Mouse (Mus musculus) stomach, postnatal 0 days (tissue): ENCODE measurements around the gene Ankar. TPM values are rescaled to one million over a fixed set of nuclear protein-coding genes. Genes with fewer than 3 reads are reported as not detected.
A peak's percentile ranks its signal among the peaks of the same experiment; 100 is the strongest.

ENCODE experiments used
- ATAC-seq: fragments of 200-750 bp; cut with Nextera tagmentation; 2 replicates; pipeline ENCODE4 v1.8.0; 2017; ENCODE audit not compliant: low FRiP score, low TSS enrichment
- DNase-seq: peaks from one replicate; pipeline ENCODE4 v3.0.0-alpha.2; 2016; ENCODE audit warnings: low spot score
- H3K27ac ChIP-seq: fragments of 300-500 bp; sonication (generic); replicated peaks from 2 replicates; pipeline ENCODE4 v1.5.1; 2014; ENCODE audit warnings: mild to moderate bottlenecking, control low read depth
- H3K27me3 ChIP-seq: fragments of 300-500 bp; sonication (generic); 2 replicates; pipeline ENCODE4 v1.6.1; 2014; ENCODE audit warnings: low read length; ENCODE audit not compliant: control insufficient read depth, insufficient read depth
- H3K36me3 ChIP-seq: fragments of 300-500 bp; sonication (generic); 2 replicates; pipeline ENCODE4 v1.6.1; 2014; ENCODE audit warnings: low read length, mixed read lengths; ENCODE audit not compliant: control insufficient read depth, insufficient read depth
- H3K4me1 ChIP-seq: fragments of 300-500 bp; sonication (generic); replicated peaks from 2 replicates; pipeline ENCODE4 v1.6.1; 2014; ENCODE audit warnings: antibody characterized with exemption; ENCODE audit not compliant: control insufficient read depth, insufficient read depth
- H3K4me2 ChIP-seq: fragments of 300-500 bp; sonication (generic); replicated peaks from 2 replicates; pipeline ENCODE4 v1.6.1; 2014; ENCODE audit warnings: low read depth, mild to moderate bottlenecking, control low read depth, moderate library complexity
- H3K4me3 ChIP-seq: fragments of 300-500 bp; sonication (generic); 2 replicates; pipeline ENCODE4 v1.5.1; 2014; ENCODE audit warnings: low read depth, low read length, control low read depth
- H3K9ac ChIP-seq: fragments of 300-500 bp; sonication (generic); 2 replicates; pipeline ENCODE4 v1.6.1; 2014; ENCODE audit warnings: mild to moderate bottlenecking, low read length, control low read depth, mixed read lengths
- H3K9me3 ChIP-seq: fragments of 300-500 bp; sonication (generic); 2 replicates; pipeline ENCODE4 v1.6.1; 2016; ENCODE audit warnings: low read length; ENCODE audit not compliant: control insufficient read depth
- CTCF ChIP-seq: IDR thresholded peaks from 2 replicates; pipeline ENCODE4 v1.5.1; 2016; ENCODE audit warnings: antibody characterized with exemption, low read depth, mild to moderate bottlenecking, moderate library complexity
- EP300 ChIP-seq: optimal IDR thresholded peaks from 2 replicates; pipeline ENCODE3; 2016; ENCODE audit warnings: antibody characterized with exemption
- WGBS: fragments of 180-500 bp; shearing (Covaris S2); extraction: QIAGEN DNeasy Blood & Tissue Kit; methylation state at CpG from one replicate; pipeline ENCODE4 v1.1.7; 2014; 5-methylcytosine and 5-hydroxymethylcytosine counted together
- polyA plus RNA-seq: library from polyadenylated mRNA; unstranded; fragments of >200 nt; fragmentation: Nextera tagmentation; extraction: Ambion mirVana; gene quantifications from 2 replicates; pipeline ENCODE4 v1.2.1, GENCODE M21; 2015

The Ankar gene
- polyA plus RNA-seq, 1 experiment from 2014 or later: not detected

- H3K4me3 ChIP-seq: no peak overlapping the region
- no peak overlapping the region for H3K27ac ChIP-seq
Observed at GRCm38 (mm10) chr1:72596231-72596630, 104.1 kb downstream of the Ankar start.

GRCm38 (mm10) chr1:72595686-72596085, 104.7 kb downstream of the Ankar start:
- H3K27ac ChIP-seq: no peak overlapping the region
- no peaks in the 10 kb centered on the region for H3K27me3 ChIP-seq
- no peak overlapping the region for H3K4me2 ChIP-seq
- no peak overlapping the region for H3K9ac ChIP-seq
- no peak for ATAC-seq
- no peak for DNase-seq
- H3K4me3 ChIP-seq: no peak overlapping the region
- peaks cover 21% of the 10 kb centered on the region for H3K36me3 ChIP-seq
- 95% methylated on average over 12 of the region's 12 CpGs for WGBS
- TF ChIP-seq EP300: no peak
- no peak for TF ChIP-seq CTCF
- H3K4me1 ChIP-seq: no peaks in the 10 kb centered on the region
- H3K9me3 ChIP-seq: no peaks in the 10 kb centered on the region

More at GRCm38 (mm10) chr1:72596231-72596630, 104.1 kb downstream of the Ankar start:
- H3K27me3 ChIP-seq: no peaks in the 10 kb centered on the region
- no peaks in the 10 kb centered on the region for H3K9me3 ChIP-seq
- H3K9ac ChIP-seq: no peak overlapping the region
- no peak for TF ChIP-seq CTCF
- no peak for TF ChIP-seq EP300
- ATAC-seq (no peak), DNase-seq (no peak)
- peaks cover 25% of the 10 kb centered on the region for H3K36me3 ChIP-seq
- H3K4me1 ChIP-seq: no peaks in the 10 kb centered on the region
- 89% methylated on average over 5 of the region's 5 CpGs for WGBS
- H3K4me2 ChIP-seq: no peak overlapping the region

- H3K36me3 ChIP-seq: peaks cover 21% of the 10 kb centered on the region
- H3K27ac ChIP-seq: 0 out of 2 replicates have a peak overlapping the region, but pooled peaks have one; percentile 18
- H3K9me3 ChIP-seq: no peaks in the 10 kb centered on the region
- H3K4me2 ChIP-seq: no peak overlapping the region
- H3K4me1 ChIP-seq: no peaks in the 10 kb centered on the region
- WGBS: 65% methylated on average over 20 of the region's 20 CpGs
- H3K9ac ChIP-seq: no peak overlapping the region
- DNase-seq: no peak
- H3K27me3 ChIP-seq: no peaks in the 10 kb centered on the region
- H3K4me3 ChIP-seq: no peak overlapping the region
- peak; percentile 38; the same call in 1 of the 2 replicates for ATAC-seq
- TF ChIP-seq CTCF (no peak; the same call in 1 of the 2 replicates), EP300 (no peak)
Observed at GRCm38 (mm10) chr1:72593340-72593951, 106.9 kb downstream of the Ankar start.

Other genes with a start within 250 kb of the Ankar start
- gene March4, start 163.6 kb downstream of the Ankar start, polyA plus RNA-seq: 0.08 and 0.11 TPM in 2 replicates
- 7.3 and 7.5 TPM in 2 replicates for gene Smarcal1, start 117.3 kb downstream of the Ankar start, polyA plus RNA-seq
- gene Rpl37a, start 10.7 kb upstream of the Ankar start, polyA plus RNA-seq: 2,096 and 2,231 TPM in 2 replicates
- gene Igfbp2, start 123.9 kb upstream of the Ankar start, polyA plus RNA-seq: 304 and 499 TPM in 2 replicates
- gene Igfbp5, start 174.3 kb upstream of the Ankar start, polyA plus RNA-seq: 37.8 and 44.2 TPM in 2 replicates